Mouse (Mus musculus): Measurements from ENCODE around the gene Bicd1.

GRCm38 (mm10) chr6:149574288-149574687, 165.6 kb downstream of the Bicd1 start:
- TF ChIP-seq POLR2A (IDR thresholded peaks at IDR 0.05; ENCODE audit: borderline replicate concordance, extremely low read depth, insufficient read depth, insufficient read length, poor library complexity, severe bottlenecking), result no peak
- TF ChIP-seq CTCF (IDR thresholded peaks at IDR 0.05; ENCODE audit: borderline replicate concordance, extremely low read depth, insufficient read depth, insufficient read length), result no peak
